Mouse (Mus musculus) central nervous system, embryonic 18 days (tissue): Measurements from ENCODE around the gene Gm17324. TPM values are rescaled to one million over a fixed set of nuclear protein-coding genes. Genes with fewer than 3 reads are reported as not detected.

ENCODE experiments used
- polyA plus RNA-seq: library from polyadenylated mRNA; depleted of rRNA; stranded (reverse); fragments of >200 nt; gene quantifications from 2 replicates; pipeline ENCODE4 v1.2.3, GENCODE M21; 2012; rRNA removed

The Gm17324 gene
- polyA plus RNA-seq = 0.87 and 1.3 TPM in 2 replicates

DNA sequence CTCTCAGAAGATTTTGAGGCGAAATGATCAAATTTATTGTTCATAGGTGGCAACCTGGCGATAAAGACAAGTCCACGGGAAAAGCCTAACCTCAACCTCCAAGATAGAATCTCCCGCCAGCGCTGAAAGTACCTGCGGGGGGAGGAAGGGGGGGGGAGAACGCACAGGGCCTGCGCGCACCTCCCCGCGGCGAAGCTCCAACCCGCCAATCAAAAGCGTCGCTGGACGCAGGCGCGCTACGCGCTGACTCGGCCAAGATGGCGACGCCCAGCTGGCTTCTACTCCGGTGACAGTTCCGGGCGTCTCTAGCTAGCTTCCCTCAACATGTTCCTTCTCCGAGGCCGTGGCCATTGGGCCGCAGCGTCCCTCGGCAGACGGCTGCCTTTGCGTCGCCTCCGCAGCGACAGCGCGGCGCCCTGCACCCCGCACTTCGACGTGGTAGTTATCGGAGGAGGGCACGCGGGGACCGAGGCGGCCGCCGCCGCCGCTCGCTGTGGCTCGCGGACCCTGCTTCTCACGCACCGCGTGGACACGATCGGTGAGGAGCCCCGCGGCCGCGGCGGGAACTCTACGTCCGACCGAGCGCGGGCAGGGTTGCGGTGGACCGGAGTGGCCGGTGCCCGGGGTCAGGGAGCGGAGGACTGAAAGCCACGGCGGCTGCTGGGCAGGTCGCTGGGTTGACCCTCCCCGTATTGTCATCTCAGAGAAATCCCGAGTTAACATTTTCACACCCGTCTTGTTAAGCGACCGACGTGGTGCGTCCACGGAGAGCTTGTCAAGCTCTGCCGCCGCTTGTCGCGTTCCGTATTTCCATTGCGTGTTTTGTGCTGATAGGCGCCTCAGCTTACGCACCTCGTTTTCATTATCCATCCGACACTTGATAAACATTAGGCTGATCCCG lies at the start of gene Gm17324, which contains the start of gene Mto1:
Gene Gm17324, minus strand, starts transcription at position 814 of the 901 bp plus-strand sequence.
Gene Mto1, plus strand, starts transcription at position 236 of the 901 bp plus-strand sequence.

DNA sequence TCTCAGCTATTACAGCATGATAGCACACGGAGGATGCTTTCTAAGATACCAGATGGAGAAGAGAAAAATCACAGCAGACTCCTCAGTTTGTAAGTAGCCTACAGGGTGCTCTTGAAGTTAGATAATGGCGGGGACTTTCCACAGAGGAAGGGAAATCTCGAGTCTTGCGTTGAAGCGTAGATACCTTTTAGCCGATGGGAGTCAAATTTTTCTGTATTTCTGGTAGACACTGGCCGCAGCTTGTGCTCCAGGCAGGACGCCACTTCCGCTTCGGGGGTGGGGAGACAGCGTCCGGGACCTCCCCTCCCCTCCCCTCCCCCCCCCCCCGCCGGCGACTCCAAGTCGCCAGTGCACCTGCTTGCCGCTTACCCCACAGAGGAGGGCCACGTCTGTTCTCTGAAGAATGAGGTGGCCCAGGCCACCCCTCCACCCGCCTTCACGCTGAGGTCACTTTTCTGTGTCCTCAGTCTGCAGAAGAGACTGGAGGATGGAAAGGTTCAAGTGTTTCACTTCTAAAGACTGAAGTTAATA lies 40.4 kb upstream of the Gm17324 start, which contains the start of gene Eef1a1:
Gene Eef1a1, minus strand, starts transcription at position 262 of the 531 bp plus-strand sequence.

DNA sequence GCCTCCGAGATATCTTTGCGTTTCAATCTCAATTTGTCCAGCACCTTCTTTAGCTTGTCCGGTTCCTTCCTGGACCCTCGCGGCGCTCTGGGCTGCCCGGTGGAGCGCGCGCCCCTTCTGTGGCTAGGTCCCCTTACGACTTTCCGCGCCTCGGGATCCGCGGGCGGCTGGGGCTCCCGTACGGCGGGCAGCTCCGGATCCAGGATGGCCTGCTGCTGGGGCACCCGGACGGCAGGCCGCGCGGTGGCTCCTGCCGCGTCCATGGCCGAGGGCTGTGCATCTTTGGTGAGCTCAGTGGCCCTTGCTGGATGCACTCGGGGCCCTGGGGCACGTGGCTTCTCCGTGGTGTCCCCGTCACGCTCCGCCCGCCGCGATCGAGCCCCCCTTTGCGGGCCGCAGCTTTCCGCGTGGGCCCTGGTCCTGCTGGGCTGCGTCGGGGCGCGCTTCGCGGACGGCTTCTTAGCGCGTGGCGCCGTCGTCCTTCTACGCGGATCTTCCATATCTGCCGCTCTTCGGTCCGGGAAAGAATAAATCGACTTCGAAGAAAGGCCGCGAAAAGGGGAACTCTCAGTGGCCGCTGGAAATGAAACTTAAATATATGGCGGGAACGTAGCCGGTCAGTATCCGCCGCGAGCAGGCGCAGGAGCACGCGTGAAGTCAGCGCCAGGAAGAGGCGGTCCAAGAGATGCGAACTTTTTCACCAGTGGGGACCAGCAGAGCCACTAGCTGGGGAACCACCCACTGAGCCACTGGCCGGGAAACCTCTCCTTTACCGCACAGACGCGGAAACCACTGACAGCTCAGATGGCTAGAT lies 5.8 kb downstream of the Gm17324 start, which contains the start of gene Cgas:
Gene Cgas, minus strand, starts transcription at position 659 of the 814 bp plus-strand sequence.

Other genes starting within 250 kb of the Gm17324 start
- not detected in 2 replicates for gene Gsta1, start 218.1 kb downstream of the Gm17324 start, polyA plus RNA-seq
- gene Gm3776, start 191.7 kb downstream of the Gm17324 start, polyA plus RNA-seq = not detected in 2 replicates
- not detected in 2 replicates for gene Gm10639, start 158.9 kb downstream of the Gm17324 start, polyA plus RNA-seq
- not detected in 2 replicates for gene Omt2a, start 134.0 kb downstream of the Gm17324 start, polyA plus RNA-seq
- not detected in 2 replicates for gene Omt2b, start 121.2 kb downstream of the Gm17324 start, polyA plus RNA-seq
- not detected in 2 replicates for gene Gsta2, start 93.0 kb downstream of the Gm17324 start, polyA plus RNA-seq
- 3.7 and 4.6 TPM in 2 replicates for gene Dppa5a, start 80.6 kb downstream of the Gm17324 start, polyA plus RNA-seq
- gene Ooep, start 70.1 kb downstream of the Gm17324 start, polyA plus RNA-seq = 3.3 and 3.5 TPM in 2 replicates
- 0.45 and 0.66 TPM in 2 replicates for gene Ddx43, start 53.0 kb downstream of the Gm17324 start, polyA plus RNA-seq
- gene Cgas, start 5.5 kb downstream of the Gm17324 start, polyA plus RNA-seq = 1.0 TPM in 2 replicates
- 26.2 and 28.5 TPM in 2 replicates for gene Mto1, start 578 bp downstream of the Gm17324 start, polyA plus RNA-seq
- 6,695 and 7,112 TPM in 2 replicates for gene Eef1a1, start 40.4 kb upstream of the Gm17324 start, polyA plus RNA-seq
- gene Slc17a5, start 139.3 kb upstream of the Gm17324 start, polyA plus RNA-seq = 10.1 and 10.2 TPM in 2 replicates
- gene Cd109, start 166.8 kb upstream of the Gm17324 start, polyA plus RNA-seq = 1.2 and 1.6 TPM in 2 replicates